Mouse (Mus musculus) forebrain, embryonic 11.5 days (tissue): ENCODE measurements at regions not wholly inside any gene's neighbourhood (a gene's known extent, or its start where the extent isn't known, plus 50 kb on each side); places are given as distances from the start of the nearest gene placed in this dataset.
A peak's percentile ranks its signal among the peaks of the same experiment; 100 is the strongest.

Source experiments
- ATAC-seq: fragments of 200-750 bp; cut with Nextera tagmentation; replicated peaks from 2 replicates; pipeline ENCODE4 v1.8.0; 2017; ENCODE audit warnings: moderate TSS enrichment; ENCODE audit not compliant: low FRiP score
- DNase-seq: peaks from one replicate; pipeline ENCODE4 v3.0.0-alpha.2; 2017; ENCODE audit warnings: low spot score
- H3K27ac ChIP-seq: fragments of 300-500 bp; sonication (generic); 2 replicates; pipeline ENCODE4 v1.5.1; 2014; ENCODE audit warnings: low read depth, low read length
- H3K27me3 ChIP-seq: fragments of 300-500 bp; sonication (generic); 2 replicates; pipeline ENCODE4 v1.6.1; 2014; ENCODE audit warnings: mild to moderate bottlenecking, low read length, mixed read lengths; ENCODE audit not compliant: control insufficient read depth, insufficient read depth
- H3K36me3 ChIP-seq: fragments of 300-500 bp; sonication (generic); 2 replicates; pipeline ENCODE4 v1.6.1; 2014; ENCODE audit warnings: mild to moderate bottlenecking, low read length, moderate library complexity, mixed read lengths; ENCODE audit not compliant: control insufficient read depth, insufficient read depth
- H3K4me1 ChIP-seq: fragments of 300-500 bp; sonication (generic); replicated peaks from 2 replicates; pipeline ENCODE4 v1.6.1; 2014; ENCODE audit warnings: low read length, mixed read lengths; ENCODE audit not compliant: control insufficient read depth, insufficient read depth
- H3K4me2 ChIP-seq: fragments of 300-500 bp; sonication (generic); 2 replicates; pipeline ENCODE4 v1.6.1; 2014; ENCODE audit warnings: low read depth, mild to moderate bottlenecking, low read length, moderate library complexity, mixed read lengths; ENCODE audit not compliant: severe bottlenecking
- H3K4me3 ChIP-seq: fragments of 300-500 bp; sonication (generic); 2 replicates; pipeline ENCODE4 v1.5.1; 2014; ENCODE audit warnings: low read depth, low read length
- H3K9ac ChIP-seq: fragments of 300-500 bp; sonication (generic); 2 replicates; pipeline ENCODE4 v1.6.1; 2014; ENCODE audit warnings: low read length
- H3K9me3 ChIP-seq: fragments of 300-500 bp; sonication (generic); 2 replicates; pipeline ENCODE4 v1.6.1; 2016; ENCODE audit warnings: low read length, mixed read lengths; ENCODE audit not compliant: control insufficient read depth
- WGBS: fragments of 180-500 bp; shearing (Covaris S2); extraction: QIAGEN DNeasy Blood & Tissue Kit; methylation state at CpG from one replicate; pipeline ENCODE4 v1.1.7; 2014; 5-methylcytosine and 5-hydroxymethylcytosine counted together

- Histone ChIP-seq H3K4me1 (no peaks in the 10 kb centered on the region), H3K9me3 (no peaks in the 10 kb centered on the region), H3K4me3 (no peak overlapping the region), H3K36me3 (no peaks in the 10 kb centered on the region), H3K27me3 (no peaks in the 10 kb centered on the region; the same call in 1 of the 2 replicates), H3K27ac (no peak overlapping the region), H3K9ac (no peak overlapping the region), H3K4me2 (no peak overlapping the region)
- DNase-seq = no peak
- ATAC-seq = no peak
- WGBS = 86% methylated on average over 6 of the region's 6 CpGs
These were observed 219.8 kb upstream of the Gm4791 start for GRCm38 (mm10) chr9:46778769-46779168.

- ATAC-seq (no peak), DNase-seq (peak; percentile 27)
- Histone ChIP-seq H3K4me1 (0 out of 2 replicates have a peak, but pooled peaks cover 3% of the 10 kb centered on the region), H3K27me3 (no peaks in the 10 kb centered on the region), H3K27ac (no peak overlapping the region), H3K4me3 (no peak overlapping the region), H3K4me2 (no peak overlapping the region), H3K9me3 (no peaks in the 10 kb centered on the region), H3K9ac (no peak overlapping the region), H3K36me3 (no peaks in the 10 kb centered on the region)
- 77% methylated on average over 2 of the region's 2 CpGs for WGBS
These were observed 223.7 kb upstream of the Gm4791 start for GRCm38 (mm10) chr9:46774821-46775220.

- Histone ChIP-seq H3K4me3 (no peak overlapping the region), H3K36me3 (no peaks in the 10 kb centered on the region), H3K9me3 (no peaks in the 10 kb centered on the region), H3K27me3 (no peaks in the 10 kb centered on the region), H3K27ac (no peak overlapping the region), H3K4me2 (no peak overlapping the region), H3K9ac (no peak overlapping the region), H3K4me1 (no peaks in the 10 kb centered on the region)
- DNase-seq (no peak), ATAC-seq (no peak)
- 90% methylated on average over 4 of the region's 4 CpGs for WGBS
These were observed 238.3 kb upstream of the Gm4791 start for GRCm38 (mm10) chr9:46760247-46760646.

DNA sequence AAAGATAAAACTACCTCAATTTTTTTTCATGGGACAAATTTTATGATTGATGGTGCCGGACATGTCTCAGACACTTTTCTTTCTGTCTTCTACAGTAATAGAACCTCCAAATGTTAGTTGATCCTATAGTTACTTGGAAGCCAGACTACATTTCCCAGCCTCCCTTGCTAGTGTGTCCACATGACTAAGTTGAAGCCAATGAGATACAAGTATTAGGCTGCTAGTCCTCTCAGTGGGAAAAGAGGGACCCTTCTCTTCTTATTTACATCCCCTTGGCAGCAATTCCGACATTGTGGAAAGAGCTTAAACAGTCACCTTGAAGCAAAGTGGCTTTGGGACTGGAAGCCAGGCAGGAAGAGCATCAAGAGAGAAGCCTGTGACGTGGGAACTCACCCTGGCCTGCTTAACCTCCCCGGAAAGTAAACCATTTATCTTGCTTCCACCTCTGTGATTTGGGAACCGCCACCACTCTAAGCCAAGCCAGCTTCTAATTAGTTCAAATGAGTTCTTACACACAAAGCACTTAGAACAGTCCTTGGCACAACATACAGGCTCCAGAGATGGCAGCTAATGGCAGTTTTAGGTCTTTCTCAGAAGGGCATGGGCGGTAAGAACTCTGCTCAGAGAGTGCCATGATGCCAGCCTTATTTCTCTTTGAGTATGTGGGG is 241.4 kb upstream of the Gm4791 start:
- WGBS = 68% methylated on average over 6 of the region's 6 CpGs
- no peak overlapping the region for H3K4me3 ChIP-seq
- ATAC-seq (no peak), DNase-seq (no peak)
- H3K4me2 ChIP-seq = no peak overlapping the region
- H3K36me3 ChIP-seq = no peaks in the 10 kb centered on the region
- no peaks in the 10 kb centered on the region for H3K9me3 ChIP-seq
- H3K4me1 ChIP-seq = no peaks in the 10 kb centered on the region
- H3K27ac ChIP-seq = no peak overlapping the region
- no peak overlapping the region for H3K9ac ChIP-seq
- H3K27me3 ChIP-seq = no peaks in the 10 kb centered on the region

DNA sequence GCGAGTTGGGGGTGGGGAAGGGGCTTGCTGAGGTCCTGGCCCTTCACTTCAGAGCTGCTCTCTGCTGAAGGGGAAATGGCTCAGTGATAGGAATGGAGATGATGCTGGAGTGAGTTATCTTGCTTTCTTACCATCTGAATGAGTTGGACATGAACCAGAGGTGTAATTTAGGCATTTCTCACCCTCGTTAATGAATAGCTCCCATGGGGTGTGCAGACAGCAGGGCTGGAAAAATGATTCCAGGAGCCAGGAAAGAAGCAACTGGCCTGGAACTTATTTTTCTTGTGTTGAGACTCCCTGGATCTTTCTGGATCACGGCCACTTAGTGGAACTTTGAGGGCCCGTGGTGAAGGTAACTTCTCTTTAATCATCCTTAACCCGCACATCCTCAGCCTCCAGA is 246.6 kb upstream of the Gm4791 start:
- Histone ChIP-seq H3K27me3 (no peaks in the 10 kb centered on the region), H3K4me1 (no peaks in the 10 kb centered on the region; the same call in 1 of the 2 replicates), H3K4me3 (no peak overlapping the region), H3K9me3 (no peaks in the 10 kb centered on the region), H3K4me2 (no peak overlapping the region), H3K9ac (no peak overlapping the region), H3K36me3 (no peaks in the 10 kb centered on the region), H3K27ac (no peak overlapping the region)
- DNase-seq (no peak), ATAC-seq (no peak)
- WGBS = 51% methylated on average over 5 of the region's 5 CpGs

GRCm38 (mm10) chr9:46749441-46749840 is 249.1 kb upstream of the Gm4791 start:
- no peak overlapping the region for H3K9ac ChIP-seq
- H3K9me3 ChIP-seq = no peaks in the 10 kb centered on the region
- peaks cover 2% of the 10 kb centered on the region; the same call in 1 of the 2 replicates for H3K4me1 ChIP-seq
- no peak overlapping the region for H3K4me2 ChIP-seq
- no peaks in the 10 kb centered on the region for H3K36me3 ChIP-seq
- H3K27me3 ChIP-seq = no peaks in the 10 kb centered on the region
- WGBS = 83% methylated on average over 6 of the region's 6 CpGs
- ATAC-seq (no peak), DNase-seq (no peak)
- no peak overlapping the region for H3K27ac ChIP-seq
- H3K4me3 ChIP-seq = no peak overlapping the region

DNA sequence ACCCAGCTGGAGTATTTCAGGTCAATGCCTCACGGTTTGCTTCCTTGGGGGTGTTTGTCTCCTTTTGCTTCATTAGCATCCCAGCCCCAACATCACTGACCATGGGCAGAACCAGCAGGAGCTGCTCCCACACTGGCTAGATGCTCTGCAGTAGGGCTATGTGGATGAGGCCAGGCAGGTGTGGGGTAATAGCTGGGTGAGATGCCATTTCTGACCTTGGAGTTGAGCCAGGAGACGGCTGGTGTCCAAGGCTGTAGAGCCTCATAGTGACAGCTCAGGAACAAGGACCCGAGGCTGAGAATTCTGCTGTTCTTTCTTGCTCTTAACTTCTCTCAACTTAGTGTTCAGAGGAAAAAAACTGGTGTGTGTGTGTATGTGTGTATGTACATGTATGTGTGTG is 252.3 kb upstream of the Gm4791 start:
- Histone ChIP-seq H3K36me3 (no peaks in the 10 kb centered on the region), H3K9ac (no peak overlapping the region), H3K4me1 (peaks cover 2% of the 10 kb centered on the region; the same call in 1 of the 2 replicates), H3K27me3 (no peaks in the 10 kb centered on the region), H3K27ac (no peak overlapping the region), H3K4me2 (no peak overlapping the region), H3K9me3 (no peaks in the 10 kb centered on the region), H3K4me3 (no peak overlapping the region)
- ATAC-seq (no peak), DNase-seq (no peak)
- WGBS = 87% methylated on average over 3 of the region's 3 CpGs

- DNase-seq (no peak), ATAC-seq (no peak)
- Histone ChIP-seq H3K27ac (no peak overlapping the region), H3K4me1 (0 out of 2 replicates have a peak, but pooled peaks cover 4% of the 10 kb centered on the region), H3K9me3 (no peaks in the 10 kb centered on the region), H3K9ac (no peak overlapping the region), H3K4me3 (no peak overlapping the region), H3K36me3 (no peaks in the 10 kb centered on the region), H3K27me3 (no peaks in the 10 kb centered on the region), H3K4me2 (no peak overlapping the region)
- WGBS = 75% methylated on average over 4 of the region's 4 CpGs
These were observed 258.0 kb upstream of the Gm4791 start for GRCm38 (mm10) chr9:46740496-46740895.

- DNase-seq (no peak), ATAC-seq (no peak)
- Histone ChIP-seq H3K4me1 (0 out of 2 replicates have a peak, but pooled peaks cover 4% of the 10 kb centered on the region), H3K27ac (no peak overlapping the region), H3K4me2 (no peak overlapping the region), H3K9me3 (no peaks in the 10 kb centered on the region), H3K36me3 (no peaks in the 10 kb centered on the region), H3K27me3 (no peaks in the 10 kb centered on the region), H3K9ac (no peak overlapping the region), H3K4me3 (no peak overlapping the region)
- 82% methylated on average over 3 of the region's 3 CpGs for WGBS
These were observed 259.2 kb upstream of the Gm4791 start for GRCm38 (mm10) chr9:46739341-46739740.
